ENCODE assay signal across 20 mouse cellular contexts in the genomic region with DNA sequence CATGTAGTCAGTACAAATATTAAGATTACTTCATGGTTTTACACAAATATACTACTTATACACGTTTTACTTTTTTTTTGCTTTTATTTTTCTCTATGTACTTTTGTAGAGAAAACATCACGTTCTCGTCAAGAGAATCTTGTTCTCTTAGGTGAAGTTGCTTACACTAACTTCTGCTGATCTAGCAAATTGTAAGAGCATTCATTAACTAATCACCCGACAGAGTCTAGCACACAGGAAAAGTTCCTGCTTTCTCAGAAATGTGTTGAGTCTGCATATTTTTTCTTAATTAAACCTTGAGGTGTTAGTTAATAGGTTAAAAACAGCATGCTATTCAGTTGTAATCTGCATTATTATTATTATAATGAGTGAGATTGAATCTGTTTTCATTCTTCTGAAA. TPM values are rescaled to one million over a fixed set of nuclear protein-coding genes. Genes with fewer than 3 reads are reported as not detected.
"Had no signal": no experiment of that assay in that cellular context is flagged by ENCODE, and none has a peak within 500 bp of the region (broad histone marks: within the 10 kb centered on the region; RNA-seq: fewer than 3 reads in every experiment).

No protein-coding gene starts in this region.

- H3K27me3 ChIP-seq: limb, embryonic 12.5 days; megakaryocyte, embryonic 14.5 days; midbrain, embryonic 15.5 days; neural tube, embryonic 12.5 days had no signal

- H3K36me3 ChIP-seq: kidney, embryonic 15.5 days; limb, embryonic 12.5 days; midbrain, embryonic 15.5 days; neural tube, embryonic 12.5 days had no signal

- ATAC-seq: midbrain, embryonic 15.5 days had no signal

- H3K4me2 ChIP-seq: kidney, embryonic 15.5 days; limb, embryonic 12.5 days; lung, embryonic 14.5 days; midbrain, embryonic 11.5 days; midbrain, embryonic 15.5 days; neural tube, embryonic 12.5 days had no signal

- H3K27ac ChIP-seq: kidney, embryonic 15.5 days; limb, embryonic 12.5 days; macrophage; midbrain, embryonic 15.5 days; neural tube, embryonic 12.5 days had no signal

- H3K9me3 ChIP-seq: kidney, embryonic 15.5 days; limb, embryonic 12.5 days; megakaryocyte, embryonic 14.5 days; midbrain, embryonic 15.5 days; neural tube, embryonic 12.5 days had no signal

- H3K9ac ChIP-seq: kidney, embryonic 15.5 days; limb, embryonic 12.5 days; lung, embryonic 14.5 days; midbrain, embryonic 15.5 days; neural tube, embryonic 12.5 days had no signal

- H3K4me1 ChIP-seq: kidney, embryonic 15.5 days; limb, embryonic 12.5 days; midbrain, embryonic 15.5 days; neural tube, embryonic 12.5 days had no signal

- DNase-seq: layer of hippocampus, adult 9-11 months; layer of hippocampus, postnatal 36 days; lung, postnatal 14 days; spleen, adult 18-20 months had no signal

- H3K4me3 ChIP-seq: kidney, embryonic 15.5 days; limb, embryonic 12.5 days; midbrain, embryonic 15.5 days; neural tube, embryonic 12.5 days had no signal

RNA-seq across cellular contexts. Expression of a gene that starts 1.2 kb away (rescaled TPM):
- total RNA-seq: layer of hippocampus, adult 18-20 months; layer of hippocampus, postnatal 36 days; left cerebral cortex, adult 8-10 months; left cerebral cortex, postnatal 25 days; liver, adult 2 months; monocyte, adult 5-6 weeks; neutrophil, adult 5-6 weeks had no signal
- polyA plus RNA-seq: kidney, embryonic 15.5 days; limb, embryonic 12.5 days; liver, adult 2 months; lung, embryonic 14.5 days; macrophage; midbrain, embryonic 11.5 days; midbrain, embryonic 15.5 days; neural tube, embryonic 12.5 days; stomach, embryonic 14.5 days; thymus, adult 2 months had no signal

RNA-seq across cellular contexts. Expression of a gene that starts 28.9 kb away (rescaled TPM):
- total RNA-seq: layer of hippocampus, adult 18-20 months; layer of hippocampus, postnatal 36 days; left cerebral cortex, adult 8-10 months; left cerebral cortex, postnatal 25 days; liver, adult 2 months; monocyte, adult 5-6 weeks; neutrophil, adult 5-6 weeks had no signal
- polyA plus RNA-seq: kidney, embryonic 15.5 days; limb, embryonic 12.5 days; liver, adult 2 months; lung, embryonic 14.5 days; macrophage; midbrain, embryonic 11.5 days; midbrain, embryonic 15.5 days; neural tube, embryonic 12.5 days; stomach, embryonic 14.5 days; thymus, adult 2 months had no signal

RNA-seq across cellular contexts. Expression of a gene that starts 37.1 kb away (rescaled TPM):
- total RNA-seq: layer of hippocampus, adult 18-20 months; layer of hippocampus, postnatal 36 days; left cerebral cortex, adult 8-10 months; left cerebral cortex, postnatal 25 days; liver, adult 2 months; monocyte, adult 5-6 weeks; neutrophil, adult 5-6 weeks had no signal
- polyA plus RNA-seq: kidney, embryonic 15.5 days; limb, embryonic 12.5 days; liver, adult 2 months; lung, embryonic 14.5 days; macrophage; midbrain, embryonic 11.5 days; midbrain, embryonic 15.5 days; neural tube, embryonic 12.5 days; stomach, embryonic 14.5 days; thymus, adult 2 months had no signal

RNA-seq across cellular contexts. Expression of a gene that starts 43.4 kb away (rescaled TPM):
- total RNA-seq: layer of hippocampus, adult 18-20 months; layer of hippocampus, postnatal 36 days; left cerebral cortex, adult 8-10 months; left cerebral cortex, postnatal 25 days; liver, adult 2 months; monocyte, adult 5-6 weeks; neutrophil, adult 5-6 weeks had no signal
- polyA plus RNA-seq: kidney, embryonic 15.5 days; limb, embryonic 12.5 days; liver, adult 2 months; lung, embryonic 14.5 days; macrophage; midbrain, embryonic 11.5 days; midbrain, embryonic 15.5 days; neural tube, embryonic 12.5 days; stomach, embryonic 14.5 days; thymus, adult 2 months had no signal

RNA-seq across cellular contexts. Expression of a gene that starts 51.6 kb away (rescaled TPM):
- total RNA-seq: layer of hippocampus, adult 18-20 months; layer of hippocampus, postnatal 36 days; left cerebral cortex, adult 8-10 months; left cerebral cortex, postnatal 25 days; liver, adult 2 months; monocyte, adult 5-6 weeks; neutrophil, adult 5-6 weeks had no signal
- polyA plus RNA-seq: kidney, embryonic 15.5 days; limb, embryonic 12.5 days; liver, adult 2 months; lung, embryonic 14.5 days; macrophage; midbrain, embryonic 11.5 days; midbrain, embryonic 15.5 days; neural tube, embryonic 12.5 days; stomach, embryonic 14.5 days; thymus, adult 2 months had no signal
